ENCODE assay signal across 8 mouse cellular contexts in genomic region chr1:157039836-157040196, GRCm38 (mm10).
DNase-seq lines count a peak whose midpoint lies in the region; ATAC-seq lines count a peak whose summit lies in the region.

No protein-coding gene starts in this region.

- WGBS in neural tube, embryonic 12.5 days = 37% methylated on average over 4 of the region's 4 CpGs
- WGBS in forebrain, embryonic 15.5 days = 2% methylated on average over 4 of the region's 4 CpGs
- 3% methylated on average over 4 of the region's 4 CpGs for WGBS in liver, embryonic 12.5 days (ENCODE audit: insufficient replicate concordance)
- WGBS in stomach, embryonic 16.5 days = 9% methylated on average over 4 of the region's 4 CpGs

- peak overlapping the region; percentile 41 for H3K4me2 ChIP-seq in neural tube, embryonic 12.5 days (replicated peaks)
- H3K4me2 ChIP-seq in forebrain, embryonic 15.5 days (replicated peaks) = peak overlapping the region; percentile 35; the same call in 1 of the 2 replicates
- H3K4me2 ChIP-seq in liver, embryonic 12.5 days = peak overlapping the region; percentile 69
- H3K4me2 ChIP-seq in stomach, embryonic 16.5 days (ENCODE audit: low read depth, low read length) = peak overlapping the region; percentile 42

- H3K4me3 ChIP-seq in neural tube, embryonic 12.5 days = no peak overlapping the region
- no peak overlapping the region for H3K4me3 ChIP-seq in forebrain, embryonic 15.5 days
- no peak overlapping the region for H3K4me3 ChIP-seq in liver, embryonic 12.5 days
- H3K4me3 ChIP-seq in stomach, embryonic 16.5 days (replicated peaks; ENCODE audit: low read length) = 0 out of 2 replicates have a peak overlapping the region, but pooled peaks have one; percentile 13

- no peak overlapping the region for H3K9ac ChIP-seq in neural tube, embryonic 12.5 days
- H3K9ac ChIP-seq in forebrain, embryonic 15.5 days (replicated peaks) = no peak overlapping the region; the same call in 1 of the 2 replicates
- peak overlapping the region; percentile 66 for H3K9ac ChIP-seq in liver, embryonic 12.5 days
- no peak overlapping the region for H3K9ac ChIP-seq in stomach, embryonic 16.5 days (ENCODE audit: low read length)

- no peaks in the 10 kb centered on the region for H3K36me3 ChIP-seq in neural tube, embryonic 12.5 days
- no peaks in the 10 kb centered on the region for H3K36me3 ChIP-seq in forebrain, embryonic 15.5 days
- no peaks in the 10 kb centered on the region for H3K36me3 ChIP-seq in liver, embryonic 12.5 days
- no peaks in the 10 kb centered on the region for H3K36me3 ChIP-seq in stomach, embryonic 16.5 days (ENCODE audit: control insufficient read depth, insufficient read depth, low read length)

- no peaks in the 10 kb centered on the region for H3K27me3 ChIP-seq in neural tube, embryonic 12.5 days (replicated peaks)
- no peaks in the 10 kb centered on the region for H3K27me3 ChIP-seq in forebrain, embryonic 15.5 days
- 0 out of 2 replicates have a peak, but pooled peaks cover 3% of the 10 kb centered on the region for H3K27me3 ChIP-seq in liver, embryonic 12.5 days (replicated peaks)
- no peaks in the 10 kb centered on the region for H3K27me3 ChIP-seq in stomach, embryonic 16.5 days (ENCODE audit: control insufficient read depth, insufficient read depth, low read length)

- DNase-seq in neural tube, embryonic 10.5 days (ENCODE audit: extremely low spot score, low spot score) = no peak
- DNase-seq in T-cell, adult 2 months (ENCODE audit: low spot score) = no peak
- DNase-seq in right cerebral cortex, adult 2 months (ENCODE audit: low spot score in 2 of 2) = no peak
- DNase-seq in layer of hippocampus, postnatal 36 days = no peak

- peaks cover 31% of the 10 kb centered on the region for H3K4me1 ChIP-seq in neural tube, embryonic 12.5 days
- peaks cover 62% of the 10 kb centered on the region for H3K4me1 ChIP-seq in forebrain, embryonic 15.5 days
- H3K4me1 ChIP-seq in liver, embryonic 12.5 days = peaks cover 40% of the 10 kb centered on the region
- peaks cover 28% of the 10 kb centered on the region for H3K4me1 ChIP-seq in stomach, embryonic 16.5 days (ENCODE audit: control insufficient read depth, insufficient read depth, low read length)

- ATAC-seq in neural tube, embryonic 12.5 days (ENCODE audit: low FRiP score, low read depth) = peak; percentile 11; the same call in 1 of the 2 replicates
- ATAC-seq in forebrain, embryonic 15.5 days (replicated peaks) = peak; percentile 78
- peak; percentile 31; the same call in 1 of the 2 replicates for ATAC-seq in liver, embryonic 12.5 days
- 0 out of 2 replicates have a peak, but pooled peaks have one; percentile 16 for ATAC-seq in stomach, embryonic 16.5 days (ENCODE audit: insufficient read depth, low FRiP score)

- no peaks in the 10 kb centered on the region for H3K9me3 ChIP-seq in neural tube, embryonic 12.5 days
- H3K9me3 ChIP-seq in forebrain, embryonic 15.5 days = no peaks in the 10 kb centered on the region
- H3K9me3 ChIP-seq in liver, embryonic 12.5 days (replicated peaks) = 0 out of 2 replicates have a peak, but pooled peaks cover 5% of the 10 kb centered on the region
- H3K9me3 ChIP-seq in stomach, embryonic 16.5 days (replicated peaks; ENCODE audit: control insufficient read depth, low read length) = no peaks in the 10 kb centered on the region

- peak overlapping the region; percentile 9; the same call in 1 of the 2 replicates for H3K27ac ChIP-seq in neural tube, embryonic 12.5 days
- H3K27ac ChIP-seq in forebrain, embryonic 15.5 days (replicated peaks) = peak overlapping the region; percentile 97
- peak overlapping the region; percentile 93 for H3K27ac ChIP-seq in liver, embryonic 12.5 days
- peak overlapping the region; percentile 72 for H3K27ac ChIP-seq in stomach, embryonic 16.5 days (ENCODE audit: low read length)

Comparison
In these comparisons a context has a peak if more than half of its experiments do, and no peak if none do; other contexts are left out.
1. ATAC-seq: peak in every context shown above with its lines; median percentile 78 in forebrain, embryonic 15.5 days; 31 in liver, embryonic 12.5 days; 16 in stomach, embryonic 16.5 days; 11 in neural tube, embryonic 12.5 days.
2. H3K27ac ChIP-seq: peak in every context shown above with its lines; median percentile 97 in forebrain, embryonic 15.5 days; 93 in liver, embryonic 12.5 days; 72 in stomach, embryonic 16.5 days; 9 in neural tube, embryonic 12.5 days.